Mouse (Mus musculus): Measurements from ENCODE around the gene Adcy10. TPM values are rescaled to one million over a fixed set of nuclear protein-coding genes. Genes with fewer than 3 reads are reported as not detected.

The Adcy10 gene
- polyA plus RNA-seq, 1 experiment from 2014 or later, result 0.23 TPM

DNA sequence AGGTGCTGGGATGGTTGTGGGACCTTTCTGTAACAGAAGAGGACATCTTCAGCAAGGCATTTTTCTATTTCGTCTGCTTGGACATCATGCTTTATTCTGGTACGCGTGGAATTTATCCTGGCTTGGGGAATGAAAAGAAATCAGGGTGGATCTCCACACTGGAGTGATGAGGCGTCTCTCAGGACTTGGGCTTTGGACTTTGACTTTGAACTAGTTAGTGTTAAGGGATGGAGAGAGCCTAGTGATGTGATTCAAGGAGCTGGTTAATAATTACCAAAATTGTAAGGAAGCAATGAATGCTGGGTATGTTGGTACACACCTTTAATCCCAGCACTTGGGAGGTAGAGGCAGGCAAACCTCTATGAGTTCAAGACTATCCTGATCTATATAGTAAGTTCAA lies 80.3 kb downstream of the Adcy10 start:
- no peak for ATAC-seq (replicated peaks; ENCODE audit: low FRiP score)
- Histone ChIP-seq H3K27me3 (replicated peaks; ENCODE audit: control insufficient read depth, insufficient read depth, low read length) (no peaks in the 10 kb centered on the region), H3K4me3 (ENCODE audit: low read depth, low read length) (no peak overlapping the region), H3K9me3 (ENCODE audit: control insufficient read depth, low read length) (no peaks in the 10 kb centered on the region), H3K9ac (ENCODE audit: low read depth, low read length) (no peak overlapping the region), H3K4me2 (no peak overlapping the region), H3K4me1 (replicated peaks; ENCODE audit: control insufficient read depth, insufficient read depth, low read length) (no peaks in the 10 kb centered on the region), H3K36me3 (ENCODE audit: control insufficient read depth, insufficient read depth, low read length) (no peaks in the 10 kb centered on the region), H3K27ac (ENCODE audit: low read depth, low read length) (no peak overlapping the region)
- no peak for DNase-seq (ENCODE audit: low spot score)
- WGBS, result 85% methylated on average over 4 of the region's 4 CpGs

GRCm38 (mm10) chr1:165567466-165567865 lies 82.5 kb downstream of the Adcy10 start:
- ATAC-seq (replicated peaks; ENCODE audit: low FRiP score) (no peak), DNase-seq (ENCODE audit: low spot score) (no peak)
- Histone ChIP-seq H3K9ac (ENCODE audit: low read depth, low read length) (no peak overlapping the region), H3K9me3 (ENCODE audit: control insufficient read depth, low read length) (no peaks in the 10 kb centered on the region), H3K27ac (ENCODE audit: low read depth, low read length) (no peak overlapping the region), H3K4me1 (replicated peaks; ENCODE audit: control insufficient read depth, insufficient read depth, low read length) (no peaks in the 10 kb centered on the region), H3K36me3 (ENCODE audit: control insufficient read depth, insufficient read depth, low read length) (no peaks in the 10 kb centered on the region), H3K27me3 (replicated peaks; ENCODE audit: control insufficient read depth, insufficient read depth, low read length) (no peaks in the 10 kb centered on the region), H3K4me3 (ENCODE audit: low read depth, low read length) (no peak overlapping the region), H3K4me2 (no peak overlapping the region)
- 85% methylated on average over 7 of the region's 7 CpGs for WGBS

DNA sequence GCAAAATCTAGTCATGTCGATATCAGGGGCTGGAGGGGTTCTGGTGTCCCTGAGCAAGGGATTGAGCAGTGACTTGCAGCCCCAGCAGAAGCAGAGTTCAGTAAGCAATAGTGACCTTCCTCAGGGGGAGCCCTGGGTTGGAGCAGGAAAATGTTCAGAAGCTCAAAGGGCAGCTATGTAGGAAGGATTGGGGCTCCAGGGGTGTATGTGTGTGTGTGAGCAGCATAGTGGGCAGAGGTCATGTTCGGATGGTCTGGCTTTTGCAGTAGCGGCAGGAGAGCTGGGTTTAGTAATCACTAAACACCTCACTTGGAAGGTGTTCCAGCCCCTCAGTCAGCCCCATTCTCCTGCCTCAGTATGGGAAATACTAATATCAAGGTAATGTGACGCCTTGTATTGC lies 91.0 kb downstream of the Adcy10 start:
- Histone ChIP-seq H3K27ac (ENCODE audit: low read depth, low read length) (no peak overlapping the region), H3K4me1 (replicated peaks; ENCODE audit: control insufficient read depth, insufficient read depth, low read length) (no peaks in the 10 kb centered on the region), H3K9me3 (ENCODE audit: control insufficient read depth, low read length) (no peaks in the 10 kb centered on the region), H3K4me3 (ENCODE audit: low read depth, low read length) (no peak overlapping the region), H3K4me2 (no peak overlapping the region), H3K36me3 (ENCODE audit: control insufficient read depth, insufficient read depth, low read length) (no peaks in the 10 kb centered on the region), H3K27me3 (replicated peaks; ENCODE audit: control insufficient read depth, insufficient read depth, low read length) (no peaks in the 10 kb centered on the region), H3K9ac (ENCODE audit: low read depth, low read length) (no peak overlapping the region)
- no peak for DNase-seq (ENCODE audit: low spot score)
- 0 out of 2 replicates have a peak, but pooled peaks have one; percentile 34 for ATAC-seq (replicated peaks; ENCODE audit: low FRiP score)
- 70% methylated on average over 4 of the region's 4 CpGs for WGBS

GRCm38 (mm10) chr1:165576459-165577112 lies 91.6 kb downstream of the Adcy10 start:
- H3K4me3 ChIP-seq (ENCODE audit: low read depth, low read length), result no peak overlapping the region
- no peaks in the 10 kb centered on the region for H3K27me3 ChIP-seq (replicated peaks; ENCODE audit: control insufficient read depth, insufficient read depth, low read length)
- H3K4me1 ChIP-seq (replicated peaks; ENCODE audit: control insufficient read depth, insufficient read depth, low read length), result no peaks in the 10 kb centered on the region
- no peak overlapping the region for H3K27ac ChIP-seq (ENCODE audit: low read depth, low read length)
- H3K9me3 ChIP-seq (ENCODE audit: control insufficient read depth, low read length), result no peaks in the 10 kb centered on the region
- ATAC-seq (replicated peaks; ENCODE audit: low FRiP score), result no peak
- DNase-seq (ENCODE audit: low spot score), result no peak
- H3K4me2 ChIP-seq, result no peak overlapping the region
- H3K9ac ChIP-seq (ENCODE audit: low read depth, low read length), result no peak overlapping the region
- 61% methylated on average over 9 of the region's 9 CpGs for WGBS
- no peaks in the 10 kb centered on the region for H3K36me3 ChIP-seq (ENCODE audit: control insufficient read depth, insufficient read depth, low read length)

DNA sequence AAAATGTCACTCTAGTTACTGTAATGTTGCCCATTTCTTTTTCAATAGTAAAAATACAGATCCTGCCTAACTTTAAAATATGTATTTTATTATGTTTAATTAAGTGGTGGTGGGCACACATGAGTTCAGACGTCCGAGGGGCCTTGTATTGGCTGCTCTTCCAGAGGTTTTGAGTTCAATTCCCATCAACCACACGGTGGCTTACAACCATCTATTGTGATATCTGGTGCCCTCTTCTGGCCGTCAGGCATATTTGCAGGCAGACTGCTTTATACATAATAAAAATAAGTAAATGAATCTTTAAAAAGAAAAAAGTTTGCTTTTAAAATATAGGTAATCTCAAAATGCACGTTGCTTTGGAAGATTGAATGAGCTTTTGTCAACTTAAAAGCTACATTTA lies 94.3 kb downstream of the Adcy10 start:
- no peaks in the 10 kb centered on the region for H3K4me1 ChIP-seq (replicated peaks; ENCODE audit: control insufficient read depth, insufficient read depth, low read length)
- no peak for ATAC-seq (replicated peaks; ENCODE audit: low FRiP score)
- H3K27ac ChIP-seq (ENCODE audit: low read depth, low read length), result no peak overlapping the region
- H3K4me3 ChIP-seq (ENCODE audit: low read depth, low read length), result no peak overlapping the region
- H3K9me3 ChIP-seq (ENCODE audit: control insufficient read depth, low read length), result no peaks in the 10 kb centered on the region
- WGBS, result 43% methylated on average over 5 of the region's 5 CpGs
- H3K36me3 ChIP-seq (ENCODE audit: control insufficient read depth, insufficient read depth, low read length), result no peaks in the 10 kb centered on the region
- H3K4me2 ChIP-seq, result no peak overlapping the region
- DNase-seq (ENCODE audit: low spot score), result no peak
- H3K9ac ChIP-seq (ENCODE audit: low read depth, low read length), result no peak overlapping the region
- no peaks in the 10 kb centered on the region for H3K27me3 ChIP-seq (replicated peaks; ENCODE audit: control insufficient read depth, insufficient read depth, low read length)

DNA sequence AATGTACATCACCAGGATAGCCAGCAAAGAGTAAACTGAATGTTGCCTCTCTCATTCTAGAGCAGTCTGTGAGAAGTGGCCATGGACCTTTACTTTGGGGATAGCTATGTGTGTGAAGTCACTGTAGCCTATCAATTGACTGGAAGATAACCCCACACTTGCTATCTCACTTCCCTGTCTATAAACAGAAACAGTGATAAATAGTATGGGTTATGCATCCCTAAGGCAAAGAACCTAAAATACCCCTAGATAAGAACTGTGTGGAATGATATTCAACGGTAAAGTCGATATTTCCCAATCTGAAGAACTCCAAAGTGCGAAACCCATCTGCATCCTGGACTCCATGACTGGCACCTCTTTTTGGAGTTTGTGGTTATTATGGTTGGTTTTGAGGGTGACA lies 96.3 kb downstream of the Adcy10 start:
- H3K4me3 ChIP-seq (ENCODE audit: low read depth, low read length), result no peak overlapping the region

GRCm38 (mm10) chr1:165583529-165584184 lies 98.7 kb downstream of the Adcy10 start:
- H3K27me3 ChIP-seq (replicated peaks; ENCODE audit: control insufficient read depth, insufficient read depth, low read length), result no peaks in the 10 kb centered on the region
- no peak overlapping the region for H3K27ac ChIP-seq (ENCODE audit: low read depth, low read length)
- no peaks in the 10 kb centered on the region for H3K36me3 ChIP-seq (ENCODE audit: control insufficient read depth, insufficient read depth, low read length)
- ATAC-seq (replicated peaks; ENCODE audit: low FRiP score) (peak; percentile 68), DNase-seq (ENCODE audit: low spot score) (peak; percentile 74)
- H3K4me1 ChIP-seq (replicated peaks; ENCODE audit: control insufficient read depth, insufficient read depth, low read length), result no peaks in the 10 kb centered on the region; the same call in 1 of the 2 replicates
- H3K9ac ChIP-seq (ENCODE audit: low read depth, low read length), result no peak overlapping the region
- no peaks in the 10 kb centered on the region for H3K9me3 ChIP-seq (ENCODE audit: control insufficient read depth, low read length)
- WGBS, result 25% methylated on average over 12 of the region's 12 CpGs
- no peak overlapping the region for H3K4me3 ChIP-seq (ENCODE audit: low read depth, low read length)
- H3K4me2 ChIP-seq, result no peak overlapping the region

More for the DNA sequence above, 96.3 kb downstream of the Adcy10 start:
- 77% methylated on average over 3 of the region's 3 CpGs for WGBS
- Histone ChIP-seq H3K4me2 (no peak overlapping the region), H3K36me3 (ENCODE audit: control insufficient read depth, insufficient read depth, low read length) (no peaks in the 10 kb centered on the region), H3K4me1 (replicated peaks; ENCODE audit: control insufficient read depth, insufficient read depth, low read length) (no peaks in the 10 kb centered on the region), H3K27ac (ENCODE audit: low read depth, low read length) (no peak overlapping the region), H3K9ac (ENCODE audit: low read depth, low read length) (no peak overlapping the region), H3K27me3 (replicated peaks; ENCODE audit: control insufficient read depth, insufficient read depth, low read length) (no peaks in the 10 kb centered on the region), H3K9me3 (ENCODE audit: control insufficient read depth, low read length) (no peaks in the 10 kb centered on the region)
- no peak for DNase-seq (ENCODE audit: low spot score)
- ATAC-seq (replicated peaks; ENCODE audit: low FRiP score), result no peak

DNA sequence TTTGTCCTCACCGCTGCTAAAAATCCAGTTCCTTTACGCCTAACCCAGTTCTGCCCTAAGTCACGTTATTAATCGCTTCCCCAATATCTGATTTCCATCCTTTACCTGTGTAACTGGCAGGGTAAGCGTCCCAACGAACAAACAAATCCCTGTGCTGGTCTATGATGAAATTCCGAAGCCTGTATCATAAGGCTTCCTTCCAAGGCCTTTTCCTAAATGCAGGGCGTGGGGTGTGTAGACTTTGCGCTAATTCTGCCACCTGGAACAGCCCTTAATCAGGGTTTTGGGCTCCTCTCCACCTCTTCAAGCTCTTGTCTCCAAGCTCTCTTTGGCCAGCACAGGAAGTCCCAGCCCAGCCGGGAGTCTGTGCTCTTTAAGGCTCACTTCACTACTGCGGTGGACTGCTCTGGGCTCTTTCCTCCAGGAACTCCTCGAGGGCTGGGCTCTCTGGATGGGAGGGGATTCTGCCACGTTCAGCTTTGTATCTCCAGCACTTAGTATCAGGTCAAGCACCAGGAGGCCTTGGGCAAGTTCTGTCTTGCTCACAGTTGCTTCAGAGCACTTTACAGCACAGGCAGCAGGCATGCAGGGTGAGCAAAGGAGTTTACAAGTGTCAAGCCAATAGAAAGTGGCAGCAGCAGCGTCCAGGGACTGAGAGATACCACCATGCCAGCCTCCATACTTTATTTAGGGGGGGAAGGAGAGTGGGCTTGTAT lies 100.6 kb downstream of the Adcy10 start:
- no peak overlapping the region for H3K27ac ChIP-seq (ENCODE audit: low read depth, low read length)
- no peaks in the 10 kb centered on the region for H3K27me3 ChIP-seq (replicated peaks; ENCODE audit: control insufficient read depth, insufficient read depth, low read length)
- H3K9ac ChIP-seq (ENCODE audit: low read depth, low read length), result no peak overlapping the region
- DNase-seq (ENCODE audit: low spot score) (no peak), ATAC-seq (replicated peaks; ENCODE audit: low FRiP score) (peak; percentile 26; the same call in 1 of the 2 replicates)
- H3K4me3 ChIP-seq (ENCODE audit: low read depth, low read length), result no peak overlapping the region
- no peaks in the 10 kb centered on the region; the same call in 1 of the 2 replicates for H3K4me1 ChIP-seq (replicated peaks; ENCODE audit: control insufficient read depth, insufficient read depth, low read length)
- WGBS, result 61% methylated on average over 14 of the region's 14 CpGs
- no peaks in the 10 kb centered on the region for H3K36me3 ChIP-seq (ENCODE audit: control insufficient read depth, insufficient read depth, low read length)
- H3K9me3 ChIP-seq (ENCODE audit: control insufficient read depth, low read length), result no peaks in the 10 kb centered on the region
- H3K4me2 ChIP-seq, result no peak overlapping the region
